Mouse (Mus musculus) ES-Bruce4 (cell line): ENCODE data around the gene Robo2.

Experiments used
- CTCF ChIP-seq: IDR thresholded peaks from one replicate; pipeline ENCODE4 v1.8.1; 2011; ENCODE audit warnings: low read depth, low read length
- EP300 ChIP-seq: IDR thresholded peaks from 2 replicates; pipeline ENCODE4 v1.6.1; 2011; ENCODE audit warnings: low read depth, low read length; ENCODE audit not compliant: insufficient read depth
- POLR2A ChIP-seq: IDR thresholded peaks from one replicate; pipeline ENCODE4 v1.8.1; 2011; ENCODE audit warnings: low read length; ENCODE audit not compliant: insufficient read depth

DNA sequence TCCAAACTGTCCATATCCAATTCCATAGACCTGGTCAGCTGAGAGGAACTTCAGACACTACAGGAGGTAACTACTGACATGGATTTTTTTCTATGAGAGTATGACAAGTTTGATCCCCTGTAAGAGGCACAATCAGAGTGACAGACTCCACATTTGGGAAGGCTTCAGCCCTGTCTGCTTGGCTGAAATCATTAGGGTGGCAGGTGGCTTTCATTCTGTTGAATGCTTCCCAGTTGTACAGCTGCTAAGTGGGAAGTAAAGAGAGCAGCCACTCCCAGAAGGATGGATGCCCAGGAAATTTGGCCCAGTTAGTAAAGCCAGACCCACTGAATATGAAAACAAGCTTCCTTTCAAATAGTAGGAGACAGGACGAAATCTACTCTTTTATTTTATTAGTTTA, 321.7 kb downstream of the Robo2 start:
- no peak for TF ChIP-seq POLR2A
- TF ChIP-seq CTCF, result no peak
- no peak for TF ChIP-seq EP300
